Mouse (Mus musculus) megakaryocyte, embryonic 14.5 days (primary cell): ENCODE results near the gene Fam160a1. TPM values are rescaled to one million over a fixed set of nuclear protein-coding genes. Genes with fewer than 3 reads are reported as not detected.

Experiments used
- H3K27me3 ChIP-seq: replicated peaks from 2 replicates; pipeline ENCODE3; 2012; ENCODE audit warnings: inconsistent platforms
- H3K36me3 ChIP-seq: replicated peaks from 2 replicates; pipeline ENCODE3; 2012; ENCODE audit warnings: low read length, inconsistent platforms, mixed read lengths
- H3K4me1 ChIP-seq: 2 replicates; pipeline ENCODE4 v1.6.1; 2012; ENCODE audit warnings: inconsistent platforms
- H3K4me3 ChIP-seq: replicated peaks from 2 replicates; pipeline ENCODE3; 2012; ENCODE audit warnings: moderate library complexity, mild to moderate bottlenecking, inconsistent platforms
- H3K9me3 ChIP-seq: 2 replicates; pipeline ENCODE4 v1.6.1; 2012; ENCODE audit warnings: inconsistent platforms
- FLI1 ChIP-seq: IDR thresholded peaks from 2 replicates; pipeline ENCODE4 v1.6.1; 2012; ENCODE audit warnings: low read length, inconsistent platforms, mixed read lengths
- GATA1 ChIP-seq: IDR thresholded peaks from 3 replicates; pipeline ENCODE4 v1.6.1; 2012; ENCODE audit warnings: mixed read lengths, low read length, inconsistent platforms, borderline replicate concordance
- polyA plus RNA-seq: library from polyadenylated mRNA; stranded (reverse); fragments of >175 nt; gene quantifications from 2 replicates; pipeline ENCODE4 v1.2.3, GENCODE M21; 2012; ENCODE audit warnings: low replicate concordance; ENCODE audit not compliant: insufficient read depth

Gene Fam160a1
- polyA plus RNA-seq, 1 experiment, result 0.12 TPM

- peaks cover 32% of the 10 kb centered on the region for H3K9me3 ChIP-seq
- no peaks in the 10 kb centered on the region for H3K36me3 ChIP-seq
- no peak for TF ChIP-seq FLI1
- H3K27me3 ChIP-seq, result peaks cover 35% of the 10 kb centered on the region
- no peak overlapping the region for H3K4me3 ChIP-seq
- H3K4me1 ChIP-seq, result no peaks in the 10 kb centered on the region
These were observed 10.7 kb upstream of the Fam160a1 start for GRCm38 (mm10) chr3:85827815-85828214.

GRCm38 (mm10) chr3:85827283-85827682, 10.2 kb upstream of the Fam160a1 start:
- Histone ChIP-seq H3K36me3 (no peaks in the 10 kb centered on the region), H3K9me3 (peaks cover 32% of the 10 kb centered on the region), H3K4me1 (no peaks in the 10 kb centered on the region), H3K27me3 (peaks cover 35% of the 10 kb centered on the region), H3K4me3 (no peak overlapping the region)
- TF ChIP-seq FLI1 (no peak), GATA1 (no peak)

DNA sequence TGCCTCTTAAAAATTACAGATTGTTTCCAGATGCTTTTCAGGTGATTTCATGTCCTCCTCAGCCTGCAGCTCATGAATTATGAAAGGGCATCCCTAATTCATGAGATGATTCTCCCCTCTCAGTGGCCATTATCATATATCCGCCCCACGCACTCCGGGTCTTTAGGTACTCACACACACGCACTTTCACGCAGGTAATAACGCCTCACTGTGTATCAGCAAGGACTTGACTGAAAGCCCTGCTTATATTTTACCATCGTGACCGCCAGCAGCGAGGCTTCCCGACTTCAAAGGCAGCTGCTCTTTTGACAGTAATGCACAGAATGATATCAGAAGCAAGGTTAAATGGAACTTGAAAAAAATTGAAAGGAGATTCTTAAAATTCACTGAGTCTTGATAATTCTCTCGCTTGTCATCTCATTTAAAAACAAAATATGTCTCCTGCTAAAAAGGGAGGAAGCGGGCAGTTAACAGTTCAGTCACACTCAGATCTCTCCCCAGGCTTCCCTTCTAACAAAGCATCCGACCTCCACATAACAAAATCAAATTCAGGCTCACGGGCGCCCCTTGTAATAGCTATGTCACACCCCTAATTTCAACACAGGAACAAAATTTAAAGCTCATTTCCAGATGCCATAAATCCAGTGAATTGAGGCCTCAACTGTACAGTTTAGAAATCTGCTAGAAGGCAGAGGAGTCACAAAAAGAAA, 3.9 kb upstream of the Fam160a1 start:
- Histone ChIP-seq H3K36me3 (no peaks in the 10 kb centered on the region), H3K4me1 (peaks cover 9% of the 10 kb centered on the region; the same call in 1 of the 2 replicates), H3K27me3 (peaks cover 13% of the 10 kb centered on the region), H3K4me3 (no peak overlapping the region), H3K9me3 (peaks cover 23% of the 10 kb centered on the region)
- TF ChIP-seq FLI1 (no peak), GATA1 (no peak)

- TF ChIP-seq FLI1 (no peak), GATA1 (no peak)
- peaks cover 9% of the 10 kb centered on the region; the same call in 1 of the 2 replicates for H3K4me1 ChIP-seq
- H3K4me3 ChIP-seq, result no peak overlapping the region
- H3K36me3 ChIP-seq, result no peaks in the 10 kb centered on the region
- peaks cover 23% of the 10 kb centered on the region for H3K9me3 ChIP-seq
- H3K27me3 ChIP-seq, result peaks cover 18% of the 10 kb centered on the region
These were observed 2.2 kb upstream of the Fam160a1 start for GRCm38 (mm10) chr3:85819319-85819718.

GRCm38 (mm10) chr3:85814241-85814640, 2.9 kb downstream of the Fam160a1 start:
- Histone ChIP-seq H3K4me3 (no peak overlapping the region), H3K4me1 (peaks cover 18% of the 10 kb centered on the region; the same call in 1 of the 2 replicates), H3K36me3 (no peaks in the 10 kb centered on the region), H3K27me3 (peaks cover 22% of the 10 kb centered on the region), H3K9me3 (peaks cover 6% of the 10 kb centered on the region; the same call in 1 of the 2 replicates)
- TF ChIP-seq FLI1 (no peak), GATA1 (no peak)

DNA sequence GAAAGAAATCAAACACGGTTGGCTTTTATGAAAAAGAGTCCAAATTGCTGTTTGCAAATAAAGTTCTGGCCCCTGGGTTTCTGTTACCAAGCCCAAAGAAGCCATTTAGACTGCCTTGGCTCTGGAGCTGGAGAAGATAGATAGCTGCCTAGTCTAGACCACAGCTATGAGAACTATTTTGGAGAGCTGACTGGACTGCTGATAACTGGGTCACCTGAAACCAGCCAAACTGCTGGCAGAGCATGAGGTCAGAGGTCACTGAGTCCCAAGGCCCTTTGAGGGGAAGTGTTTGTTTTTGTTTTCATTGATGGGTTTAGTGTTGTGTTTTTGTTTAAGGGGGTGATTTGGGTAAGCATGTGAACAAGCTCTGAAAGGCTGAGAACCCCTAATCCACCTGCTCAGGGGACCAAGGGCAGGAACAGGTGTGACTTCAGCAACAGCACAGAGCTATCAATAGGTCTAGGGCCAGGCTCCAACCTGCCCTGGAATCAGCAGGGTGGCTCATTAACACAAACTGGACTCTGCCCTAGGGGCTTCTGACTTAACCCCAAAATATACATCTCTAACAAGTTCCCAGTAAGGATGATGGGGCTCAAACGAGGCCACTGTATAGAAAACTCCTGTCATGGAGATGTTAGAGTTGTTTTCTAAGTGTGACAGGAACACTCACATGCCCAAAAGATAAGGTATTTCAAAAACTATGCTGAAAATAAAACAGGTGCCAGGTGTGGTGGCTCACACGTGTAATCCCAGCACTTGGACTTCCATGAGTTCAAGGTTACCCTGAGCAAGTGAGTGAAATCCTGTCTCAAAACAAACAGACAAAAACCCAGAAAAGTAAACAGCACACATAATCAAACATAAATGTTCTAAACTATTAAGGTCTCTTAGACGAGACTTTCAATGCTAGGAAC, 3.7 kb downstream of the Fam160a1 start:
- peaks cover 21% of the 10 kb centered on the region for H3K27me3 ChIP-seq
- no peak overlapping the region for H3K4me3 ChIP-seq
- TF ChIP-seq FLI1 (no peak), GATA1 (no peak)
- H3K9me3 ChIP-seq, result peaks cover 6% of the 10 kb centered on the region; the same call in 1 of the 2 replicates
- H3K4me1 ChIP-seq, result peaks cover 18% of the 10 kb centered on the region; the same call in 1 of the 2 replicates
- no peaks in the 10 kb centered on the region for H3K36me3 ChIP-seq

DNA sequence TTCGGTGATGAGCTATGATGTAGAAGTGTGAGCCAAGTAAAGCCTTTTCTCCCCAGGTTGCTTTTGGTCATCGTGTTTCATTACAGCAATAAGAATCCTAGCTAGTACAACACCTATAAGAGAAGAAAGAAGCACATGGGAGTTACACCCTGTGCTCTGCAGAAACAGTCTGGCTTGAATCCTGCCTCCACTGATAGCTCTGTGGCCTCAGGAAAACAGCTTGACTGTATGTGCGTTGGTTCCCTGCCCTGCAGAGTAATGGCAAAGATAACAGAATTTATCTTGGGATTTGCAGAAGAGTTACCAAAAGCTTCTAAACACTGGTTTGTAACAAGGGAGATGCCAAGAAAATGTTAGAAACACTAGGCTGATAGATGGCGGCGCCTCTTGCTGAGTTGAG, 5.1 kb downstream of the Fam160a1 start:
- H3K4me3 ChIP-seq, result no peak overlapping the region
- no peaks in the 10 kb centered on the region for H3K36me3 ChIP-seq
- no peaks in the 10 kb centered on the region for H3K9me3 ChIP-seq
- TF ChIP-seq GATA1 (no peak), FLI1 (no peak)
- peaks cover 13% of the 10 kb centered on the region; the same call in 1 of the 2 replicates for H3K4me1 ChIP-seq
- H3K27me3 ChIP-seq, result peaks cover 20% of the 10 kb centered on the region

- no peaks in the 10 kb centered on the region for H3K36me3 ChIP-seq
- no peak overlapping the region for H3K4me3 ChIP-seq
- TF ChIP-seq FLI1, result no peak
- no peak for TF ChIP-seq GATA1
- H3K4me1 ChIP-seq, result no peaks in the 10 kb centered on the region
- peaks cover 12% of the 10 kb centered on the region; the same call in 1 of the 2 replicates for H3K9me3 ChIP-seq
- H3K27me3 ChIP-seq, result peaks cover 43% of the 10 kb centered on the region
These were observed 23.9 kb downstream of the Fam160a1 start for GRCm38 (mm10) chr3:85793166-85793565.

- TF ChIP-seq GATA1 (no peak), FLI1 (no peak)
- peaks cover 68% of the 10 kb centered on the region for H3K27me3 ChIP-seq
- no peak overlapping the region for H3K4me3 ChIP-seq
- H3K9me3 ChIP-seq, result peaks cover 3% of the 10 kb centered on the region; the same call in 1 of the 2 replicates
- H3K4me1 ChIP-seq, result no peaks in the 10 kb centered on the region
- H3K36me3 ChIP-seq, result no peaks in the 10 kb centered on the region
These were observed 27.3 kb downstream of the Fam160a1 start for GRCm38 (mm10) chr3:85789748-85790147.

DNA sequence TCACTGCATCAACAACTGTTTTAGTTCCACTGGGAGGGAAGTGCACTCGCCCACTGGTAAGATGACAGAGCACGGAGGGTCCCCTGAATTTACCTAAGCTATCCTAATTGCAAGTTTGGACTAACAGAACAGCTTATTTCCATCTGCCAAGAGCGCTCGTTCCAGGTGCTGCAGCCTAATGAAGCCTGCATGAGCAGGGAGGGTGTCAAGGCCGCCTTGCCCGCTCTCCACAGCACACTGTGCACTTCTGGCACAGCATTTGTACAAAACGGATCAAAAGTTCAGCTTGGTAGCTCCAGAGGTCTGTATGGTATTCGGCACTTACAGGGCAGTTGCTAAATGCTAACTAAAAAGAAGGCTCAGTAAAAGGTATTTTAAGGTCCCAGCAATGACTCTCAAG, 30.6 kb downstream of the Fam160a1 start:
- H3K4me1 ChIP-seq, result no peaks in the 10 kb centered on the region
- H3K9me3 ChIP-seq, result no peaks in the 10 kb centered on the region
- TF ChIP-seq FLI1 (no peak), GATA1 (no peak)
- H3K27me3 ChIP-seq, result peaks cover 50% of the 10 kb centered on the region
- no peaks in the 10 kb centered on the region for H3K36me3 ChIP-seq
- no peak overlapping the region for H3K4me3 ChIP-seq
